Mouse (Mus musculus): ENCODE results near the gene Gkn2. TPM values are rescaled to one million over a fixed set of nuclear protein-coding genes. Genes with fewer than 3 reads are reported as not detected.

Gene Gkn2
- not detected in 2 replicates for total RNA-seq (2017)

GRCm38 (mm10) chr6:87373057-87373456 lies at the start of gene Gkn2:
Gene Gkn2 (plus strand): TSS chr6:87373357.
- no peak for ATAC-seq (replicated peaks in 1 of 2; ENCODE audit: insufficient read depth in 1 of 2, low FRiP score in 2 of 2, low TSS enrichment in 1 of 2, low read depth in 1 of 2, poor library complexity in 2 of 2, severe bottlenecking in 2 of 2)

- peak; percentile 51 to 62; a peak in 2 of 4 replicates for ATAC-seq (replicated peaks in 1 of 2; ENCODE audit: insufficient read depth in 1 of 2, low FRiP score in 2 of 2, low TSS enrichment in 1 of 2, low read depth in 1 of 2, poor library complexity in 2 of 2, severe bottlenecking in 2 of 2)
These were observed 49.8 kb upstream of the Gkn2 start for GRCm38 (mm10) chr6:87323381-87323780.

- ATAC-seq (replicated peaks in 1 of 2; ENCODE audit: insufficient read depth in 1 of 2, low FRiP score in 2 of 2, low TSS enrichment in 1 of 2, low read depth in 1 of 2, poor library complexity in 2 of 2, severe bottlenecking in 2 of 2), result no peak
These were observed 46.2 kb upstream of the Gkn2 start for GRCm38 (mm10) chr6:87326932-87327331.

- ATAC-seq (replicated peaks in 1 of 2; ENCODE audit: insufficient read depth in 1 of 2, low FRiP score in 2 of 2, low TSS enrichment in 1 of 2, low read depth in 1 of 2, poor library complexity in 2 of 2, severe bottlenecking in 2 of 2), result peak in 1 of 2 experiments; percentile 55; a peak in 1 of 4 replicates
These were observed 44.6 kb upstream of the Gkn2 start for GRCm38 (mm10) chr6:87328265-87329173.

GRCm38 (mm10) chr6:87332380-87332779 lies 40.8 kb upstream of the Gkn2 start:
- ATAC-seq (replicated peaks in 1 of 2; ENCODE audit: insufficient read depth in 1 of 2, low FRiP score in 2 of 2, low TSS enrichment in 1 of 2, low read depth in 1 of 2, poor library complexity in 2 of 2, severe bottlenecking in 2 of 2), result no peak

GRCm38 (mm10) chr6:87334361-87335090 lies 38.6 kb upstream of the Gkn2 start:
- ATAC-seq (replicated peaks in 1 of 2; ENCODE audit: insufficient read depth in 1 of 2, low FRiP score in 2 of 2, low TSS enrichment in 1 of 2, low read depth in 1 of 2, poor library complexity in 2 of 2, severe bottlenecking in 2 of 2), result no peak

DNA sequence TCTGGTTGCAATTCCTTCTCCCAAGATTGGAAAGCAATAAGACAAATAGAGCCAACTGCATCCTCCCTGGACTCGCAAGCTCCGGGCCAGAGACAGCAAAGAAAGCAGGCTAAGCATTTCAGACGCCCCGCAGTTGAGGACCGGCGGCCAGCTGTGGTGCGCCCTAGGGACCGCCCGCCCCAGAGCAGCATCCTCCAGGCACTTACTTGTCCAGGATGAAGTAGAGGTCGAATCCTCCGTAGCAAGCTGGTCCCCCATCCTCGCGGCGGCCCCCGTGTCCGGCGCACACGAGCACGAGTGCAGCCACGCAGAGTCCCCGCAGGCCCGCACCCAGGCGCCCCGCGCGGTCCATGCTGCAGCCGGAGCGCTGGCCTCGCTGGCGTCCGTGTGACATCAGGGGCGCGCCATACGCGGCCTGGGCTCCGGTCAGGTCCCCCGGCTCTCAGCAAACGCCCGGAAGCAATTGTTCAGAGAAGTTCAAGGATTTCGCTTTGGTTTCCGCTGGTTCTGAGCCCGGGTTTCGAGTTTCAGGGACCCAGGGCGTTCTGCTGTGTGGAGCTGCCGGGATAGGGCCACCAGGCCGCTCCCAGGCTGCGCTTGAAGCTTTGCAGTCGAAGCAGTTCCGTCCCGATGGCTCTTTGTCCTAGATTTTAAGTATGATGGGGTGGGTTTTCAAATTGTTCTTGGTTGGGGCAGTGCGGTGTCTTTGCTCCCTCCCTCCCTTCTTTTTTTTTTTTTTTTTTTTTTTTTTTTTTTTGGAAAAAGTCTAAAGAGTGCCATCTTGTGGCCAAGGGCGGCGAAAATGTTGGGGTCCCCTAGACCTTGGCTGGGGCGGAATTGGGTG lies 37.8 kb upstream of the Gkn2 start, which contains the start of gene Antxr1:
TSS of gene Antxr1 (minus strand) at position 731 of the 844 bp plus-strand sequence.
- ATAC-seq (replicated peaks in 1 of 2; ENCODE audit: insufficient read depth in 1 of 2, low FRiP score in 2 of 2, low TSS enrichment in 1 of 2, low read depth in 1 of 2, poor library complexity in 2 of 2, severe bottlenecking in 2 of 2), result 0 out of 4 replicates have a peak, but pooled peaks of 1 of the 2 experiments have one; percentile 32

- ATAC-seq (replicated peaks in 1 of 2; ENCODE audit: insufficient read depth in 1 of 2, low FRiP score in 2 of 2, low TSS enrichment in 1 of 2, low read depth in 1 of 2, poor library complexity in 2 of 2, severe bottlenecking in 2 of 2), result no peak
These were observed 37.2 kb upstream of the Gkn2 start for GRCm38 (mm10) chr6:87335935-87336295.

GRCm38 (mm10) chr6:87350829-87351228 lies 22.3 kb upstream of the Gkn2 start, which contains the start of gene Gkn1:
Gene Gkn1 (minus strand): TSS chr6:87350942.
- no peak for ATAC-seq (replicated peaks in 1 of 2; ENCODE audit: insufficient read depth in 1 of 2, low FRiP score in 2 of 2, low TSS enrichment in 1 of 2, low read depth in 1 of 2, poor library complexity in 2 of 2, severe bottlenecking in 2 of 2)

DNA sequence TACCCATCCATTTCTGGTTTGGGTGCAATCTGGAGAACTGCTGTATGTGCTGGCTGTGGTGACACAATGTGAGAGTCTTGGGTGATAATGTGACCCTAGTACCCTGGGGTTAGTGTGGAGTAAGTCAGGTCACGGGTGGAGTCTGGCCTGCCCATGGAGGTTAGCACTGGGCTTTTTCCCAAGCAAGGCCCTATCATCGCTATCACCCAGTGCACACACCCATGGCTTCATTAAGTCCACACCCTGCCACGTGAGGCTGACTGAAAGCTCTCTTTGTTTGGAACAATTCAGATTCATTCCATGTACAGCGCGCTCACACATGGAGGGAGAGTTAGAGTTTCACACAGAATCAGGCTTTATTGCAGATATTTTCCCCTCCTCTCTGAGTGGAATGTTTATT lies 18.7 kb upstream of the Gkn2 start:
- no peak for ATAC-seq (replicated peaks in 1 of 2; ENCODE audit: insufficient read depth in 1 of 2, low FRiP score in 2 of 2, low TSS enrichment in 1 of 2, low read depth in 1 of 2, poor library complexity in 2 of 2, severe bottlenecking in 2 of 2)

- ATAC-seq (replicated peaks in 1 of 2; ENCODE audit: insufficient read depth in 1 of 2, low FRiP score in 2 of 2, low TSS enrichment in 1 of 2, low read depth in 1 of 2, poor library complexity in 2 of 2, severe bottlenecking in 2 of 2), result no peak
These were observed 3.9 kb upstream of the Gkn2 start for GRCm38 (mm10) chr6:87369223-87369622.

DNA sequence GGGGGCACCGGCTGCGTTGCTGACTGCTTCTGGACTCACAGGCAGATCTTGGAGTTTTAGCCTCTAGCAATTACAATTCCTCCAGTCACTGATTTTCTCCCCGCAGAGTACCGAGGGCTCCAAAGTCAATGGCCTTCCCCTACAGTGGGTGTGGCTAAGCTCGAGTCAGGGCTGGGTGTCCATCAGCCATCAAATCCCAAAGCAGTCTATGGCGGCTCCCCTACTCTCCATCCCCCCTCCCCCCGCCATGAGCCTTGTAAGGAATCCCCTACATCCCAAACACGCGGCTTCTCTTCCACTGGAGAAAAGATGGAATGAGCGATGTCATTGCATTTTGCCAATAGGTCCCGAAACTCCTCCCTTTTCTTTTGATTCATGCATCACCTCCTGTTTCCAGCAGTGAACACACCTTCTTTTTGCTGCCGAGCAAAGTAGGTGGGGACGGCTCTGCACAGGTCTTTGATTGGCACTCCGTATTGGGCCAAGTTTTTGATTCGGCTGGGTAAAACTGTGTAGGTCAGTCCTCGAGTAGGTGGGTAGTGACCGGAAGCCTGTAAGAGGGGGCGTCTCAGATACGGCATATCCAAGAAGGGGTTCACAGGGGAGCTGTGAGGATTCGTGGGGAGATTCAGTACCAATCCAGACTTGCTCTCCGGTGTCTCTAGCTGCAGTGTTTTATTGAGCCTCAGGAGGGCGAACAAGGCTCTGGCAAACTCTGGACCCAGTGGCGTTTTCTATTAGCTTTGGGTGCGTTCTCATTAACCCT lies 11.0 kb downstream of the Gkn2 start:
- peak in 1 of 2 experiments; percentile 69; a peak in 2 of 4 replicates for ATAC-seq (replicated peaks in 1 of 2; ENCODE audit: insufficient read depth in 1 of 2, low FRiP score in 2 of 2, low TSS enrichment in 1 of 2, low read depth in 1 of 2, poor library complexity in 2 of 2, severe bottlenecking in 2 of 2)

DNA sequence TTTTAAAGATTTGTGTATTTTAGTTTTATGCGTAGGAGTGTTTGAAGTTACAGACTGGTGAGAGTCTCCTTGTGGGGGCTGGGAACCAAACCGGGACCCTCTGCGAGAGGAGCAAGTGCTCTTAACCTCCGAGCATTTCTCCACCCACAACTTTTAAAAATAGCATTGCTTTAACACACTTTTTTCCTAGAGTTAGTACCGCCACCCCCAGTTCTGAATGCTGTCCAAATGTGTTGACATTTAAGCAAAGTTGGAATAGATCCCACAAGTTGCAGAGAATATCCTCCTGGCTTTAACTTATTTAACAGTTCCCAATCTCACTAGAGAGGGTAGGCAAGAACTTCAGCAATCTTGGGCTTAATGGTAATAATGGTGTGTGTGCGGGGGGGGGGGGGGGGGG lies 11.6 kb downstream of the Gkn2 start:
- no peak for ATAC-seq (replicated peaks in 1 of 2; ENCODE audit: insufficient read depth in 1 of 2, low FRiP score in 2 of 2, low TSS enrichment in 1 of 2, low read depth in 1 of 2, poor library complexity in 2 of 2, severe bottlenecking in 2 of 2)

GRCm38 (mm10) chr6:87386203-87386602 lies 13.0 kb downstream of the Gkn2 start:
- ATAC-seq (replicated peaks in 1 of 2; ENCODE audit: insufficient read depth in 1 of 2, low FRiP score in 2 of 2, low TSS enrichment in 1 of 2, low read depth in 1 of 2, poor library complexity in 2 of 2, severe bottlenecking in 2 of 2), result peak; percentile 46 to 52; a peak in 3 of 4 replicates

GRCm38 (mm10) chr6:87386681-87387080 lies 13.5 kb downstream of the Gkn2 start:
- no peak for ATAC-seq (replicated peaks in 1 of 2; ENCODE audit: insufficient read depth in 1 of 2, low FRiP score in 2 of 2, low TSS enrichment in 1 of 2, low read depth in 1 of 2, poor library complexity in 2 of 2, severe bottlenecking in 2 of 2)

GRCm38 (mm10) chr6:87388877-87389276 lies 15.7 kb downstream of the Gkn2 start, which contains the start of gene Gkn3:
Gene Gkn3 (minus strand): TSS chr6:87388935.
- no peak for ATAC-seq (replicated peaks in 1 of 2; ENCODE audit: insufficient read depth in 1 of 2, low FRiP score in 2 of 2, low TSS enrichment in 1 of 2, low read depth in 1 of 2, poor library complexity in 2 of 2, severe bottlenecking in 2 of 2)
